Mouse (Mus musculus) adrenal gland, postnatal 4 days (tissue): ENCODE data around the gene Slc3a2. TPM values are rescaled to one million over a fixed set of nuclear protein-coding genes. Genes with fewer than 3 reads are reported as not detected.

ENCODE experiments used
- DNase-seq, 2 experiments: peaks; one replicate each; pipeline ENCODE4 v3.0.0; 2021 to 2022; ENCODE audit warnings: low spot score in 2 of 2, mixed read lengths in 2 of 2
- microRNA-seq: library from miRNA; unstranded; fragments of <30 nt; microRNA quantifications from one replicate; pipeline ENCODE4 v1.2.0, GENCODE M21; 2021
- total RNA-seq, 2 experiments: library from RNA; stranded (reverse); gene quantifications; 2 replicates each; pipeline ENCODE4 v1.2.3; 2021

The Slc3a2 gene
- total RNA-seq, 2 experiments from 2014 or later = 161 to 174 TPM

DNA sequence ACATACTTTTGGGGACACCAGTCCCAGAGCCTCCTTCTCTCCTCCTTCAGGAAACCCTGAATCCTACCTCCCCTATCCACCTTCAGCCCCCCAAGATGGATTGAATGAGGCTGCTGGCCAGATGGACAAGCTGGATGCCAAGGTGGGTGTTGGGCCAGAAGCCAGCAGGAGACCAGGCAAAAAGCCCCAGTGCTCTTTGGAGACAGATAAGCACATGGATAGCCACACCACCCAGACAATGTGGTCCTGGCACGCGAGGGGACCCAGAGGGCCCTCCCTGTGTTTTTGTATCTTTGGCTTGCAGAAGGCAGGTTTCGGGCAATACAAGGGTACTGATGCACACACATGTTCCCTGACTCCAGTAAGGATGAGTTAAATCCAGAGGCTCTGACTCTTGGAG, 58.3 kb downstream of the Slc3a2 start:
- no peak for DNase-seq

DNA sequence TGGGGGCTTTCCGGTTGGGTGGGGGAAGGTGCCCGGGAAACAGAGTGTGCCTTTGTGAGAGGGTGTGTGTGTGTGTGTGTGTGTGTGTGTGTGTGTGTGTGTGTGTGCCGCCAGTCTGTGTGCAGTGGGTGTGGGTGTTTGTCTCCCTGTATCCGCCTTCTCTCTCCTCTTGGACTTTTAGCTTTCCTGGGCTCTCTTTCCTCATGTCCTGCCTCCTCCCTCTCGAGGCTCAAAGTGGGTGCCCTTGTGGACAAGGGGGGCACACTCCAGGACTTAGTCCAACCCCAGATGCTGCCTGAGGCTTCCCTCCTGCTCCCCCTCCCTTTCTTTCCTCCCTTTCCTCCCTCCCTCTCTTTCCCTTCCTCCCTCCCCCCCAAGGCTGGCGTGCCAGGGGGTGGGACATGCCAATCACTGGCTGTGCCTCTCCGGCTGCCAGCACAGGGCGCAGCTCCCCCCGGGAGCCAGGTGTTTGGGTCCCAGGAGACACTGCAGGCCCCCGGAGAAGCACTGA, 59.2 kb downstream of the Slc3a2 start:
- no peak for DNase-seq

- no peak for DNase-seq
Measured at GRCm38 (mm10) chr19:8663360-8663839, 59.8 kb downstream of the Slc3a2 start, which contains the start of gene Chrm1. Gene Chrm1 (plus strand): TSS chr19:8663789.

GRCm38 (mm10) chr19:8662337-8662736, 60.8 kb downstream of the Slc3a2 start:
- peak in 1 of 2 experiments; percentile 29 for DNase-seq

DNA sequence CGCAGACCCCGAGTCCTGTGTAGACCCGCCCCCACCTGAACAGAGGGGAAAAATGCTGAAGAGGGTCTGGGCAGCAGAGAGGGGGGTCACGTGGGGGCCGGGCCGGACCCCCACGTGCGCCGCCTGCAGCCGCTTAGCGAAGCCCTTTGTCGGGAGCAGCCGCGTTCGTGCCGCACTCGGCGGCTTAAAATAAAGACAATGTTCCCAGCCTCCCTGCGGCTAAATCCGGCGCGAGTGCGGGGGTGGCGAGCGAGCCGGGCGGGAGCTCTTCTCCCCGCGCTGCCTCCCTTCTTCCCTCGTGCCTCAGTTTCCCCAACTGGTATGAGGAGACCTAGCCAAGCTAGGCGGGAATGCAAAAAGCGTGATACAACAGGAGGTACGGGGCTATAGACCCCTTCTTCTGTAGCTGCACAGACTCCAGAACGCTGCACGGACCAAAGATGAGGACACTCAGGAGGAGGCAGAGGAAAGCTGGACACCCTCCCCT, 61.3 kb downstream of the Slc3a2 start:
- no peak for DNase-seq

Small RNA genes within 50 kb of the gene (microRNA-seq; reads per million reads assigned to microRNA genes)
- gene Mir6992 = not detected

Other genes starting within 250 kb of the Slc3a2 start
- gene Slc22a8, start 132.1 kb downstream of the Slc3a2 start, total RNA-seq = 10 to 100 TPM in 1 of 2 experiments, under 1 TPM in 1; 0.87 to 12.2 TPM
- gene Slc22a6, start 105.3 kb downstream of the Slc3a2 start, total RNA-seq = 1 to 10 TPM in 1 of 2 experiments, under 1 TPM in 1; 0.20 to 7.5 TPM
- 1 to 10 TPM; 2.7 to 3.0 TPM for gene Chrm1, start 59.6 kb downstream of the Slc3a2 start, total RNA-seq
- gene Wdr74, start 12.5 kb upstream of the Slc3a2 start, total RNA-seq = 10 to 100 TPM; 64.2 to 64.3 TPM
- 1 to 10 TPM; 2.3 to 2.5 TPM for gene 1700092M07Rik, start 17.3 kb upstream of the Slc3a2 start, total RNA-seq
- 100 to 1,000 TPM; 118 to 125 TPM for gene Stx5a, start 18.0 kb upstream of the Slc3a2 start, total RNA-seq
- gene Nxf1, start 33.7 kb upstream of the Slc3a2 start, total RNA-seq = 100 to 1,000 TPM; 124 to 145 TPM
- gene Tmem223, start 47.6 kb upstream of the Slc3a2 start, total RNA-seq = 100 to 1,000 TPM; 102 to 103 TPM
- 10 to 100 TPM; 65.4 to 68.6 TPM for gene Tmem179b, start 51.1 kb upstream of the Slc3a2 start, total RNA-seq
- gene Taf6l, start 63.0 kb upstream of the Slc3a2 start, total RNA-seq = 10 to 100 TPM; 18.3 to 18.9 TPM
- 100 to 1,000 TPM; 103 TPM for gene Polr2g, start 75.2 kb upstream of the Slc3a2 start, total RNA-seq
- gene Zbtb3, start 79.2 kb upstream of the Slc3a2 start, total RNA-seq = 1 to 10 TPM; 2.0 to 2.4 TPM
- gene Ttc9c, start 96.0 kb upstream of the Slc3a2 start, total RNA-seq = 10 to 100 TPM; 32.1 to 34.3 TPM
- 10 to 100 TPM; 73.5 to 83.1 TPM for gene Hnrnpul2, start 96.6 kb upstream of the Slc3a2 start, total RNA-seq
- not detected for gene AC129217.1, start 106.4 kb upstream of the Slc3a2 start, total RNA-seq
- 100 to 1,000 TPM in 1 of 2 experiments, 10 to 100 TPM in 1; 91.5 to 102 TPM for gene Bscl2, start 114.1 kb upstream of the Slc3a2 start, total RNA-seq
- 10 to 100 TPM; 14.5 to 16.3 TPM for gene Gng3, start 115.8 kb upstream of the Slc3a2 start, total RNA-seq
- 1 to 10 TPM; 3.5 to 4.2 TPM for gene Lrrn4cl, start 127.4 kb upstream of the Slc3a2 start, total RNA-seq
- gene Ubxn1, start 148.1 kb upstream of the Slc3a2 start, total RNA-seq = 100 to 1,000 TPM; 217 to 224 TPM
- gene Uqcc3, start 157.6 kb upstream of the Slc3a2 start, total RNA-seq = 10 to 100 TPM; 56.6 to 59.1 TPM
- 10 to 100 TPM; 11.8 to 12.7 TPM for gene Lbhd1, start 160.4 kb upstream of the Slc3a2 start, total RNA-seq
- not detected for gene Gm49403, start 160.6 kb upstream of the Slc3a2 start, total RNA-seq
- gene 1810009A15Rik, start 165.5 kb upstream of the Slc3a2 start, total RNA-seq = 10 to 100 TPM; 36.7 to 37.7 TPM
- 1 to 10 TPM; 2.8 to 3.3 TPM for gene Gm49416, start 165.6 kb upstream of the Slc3a2 start, total RNA-seq
- 10 to 100 TPM; 29.6 to 30.9 TPM for gene Ints5, start 169.6 kb upstream of the Slc3a2 start, total RNA-seq
- gene Ganab, start 174.7 kb upstream of the Slc3a2 start, total RNA-seq = 100 to 1,000 TPM; 183 to 194 TPM
- 10 to 100 TPM; 56.2 to 56.8 TPM for gene B3gat3, start 197.0 kb upstream of the Slc3a2 start, total RNA-seq
- 10 to 100 TPM; 13.3 to 15.3 TPM for gene Rom1, start 206.0 kb upstream of the Slc3a2 start, total RNA-seq
- 10 to 100 TPM; 65.2 to 72.1 TPM for gene Eml3, start 206.2 kb upstream of the Slc3a2 start, total RNA-seq
- gene Mta2, start 218.5 kb upstream of the Slc3a2 start, total RNA-seq = 100 to 1,000 TPM; 141 to 144 TPM
- 10 to 100 TPM; 23.2 to 26.9 TPM for gene Tut1, start 230.5 kb upstream of the Slc3a2 start, total RNA-seq
- gene Eef1g, start 243.7 kb upstream of the Slc3a2 start, total RNA-seq = 100 to 1,000 TPM; 505 to 508 TPM